Mouse (Mus musculus) embryonic fibroblast, embryonic 13.5 days (primary cell): Measurements from ENCODE around the gene Abcb6.

Source experiments
- CTCF ChIP-seq: IDR thresholded peaks from 2 replicates; pipeline ENCODE4 v1.5.1; 2011; ENCODE audit warnings: mild to moderate bottlenecking, control low read depth, low read length, moderate library complexity, borderline replicate concordance; ENCODE audit not compliant: insufficient read depth
- POLR2A ChIP-seq: IDR thresholded peaks from 2 replicates; pipeline ENCODE4 v1.6.1; 2011; ENCODE audit warnings: low read depth, mild to moderate bottlenecking, control low read depth, low read length, moderate library complexity

- TF ChIP-seq POLR2A (no peak), CTCF (no peak)
Measured at GRCm38 (mm10) chr1:75158990-75159389, 21.2 kb downstream of the Abcb6 start.
